Mouse (Mus musculus) urinary bladder, postnatal 36 days (tissue): ENCODE data around the gene Icam5.
"Not testable (repeated sequence)": the region's sequence is repeated elsewhere in the genome, so short reads cannot be mapped to it uniquely, and the experiment has no call there.

Experiments
- DNase-seq, 2 experiments: peaks; one replicate each; pipeline ENCODE4 v3.0.0; 2022; ENCODE audit warnings: low spot score in 2 of 2, mixed read lengths in 1 of 2

The Icam5 gene

GRCm38 (mm10) chr9:21031896-21032351 lies at the start of gene Icam5:
TSS of gene Icam5 (plus strand) at chr9:21032073.
- DNase-seq, result no peak

GRCm38 (mm10) chr9:20982171-20982570 lies 49.7 kb upstream of the Icam5 start:
- DNase-seq, result no peak

- no peak for DNase-seq
Measured at GRCm38 (mm10) chr9:20983169-20983568, 48.7 kb upstream of the Icam5 start.

GRCm38 (mm10) chr9:20986952-20987686 lies 44.8 kb upstream of the Icam5 start:
- DNase-seq, result peak in 1 of 2 experiments; percentile 42

DNA sequence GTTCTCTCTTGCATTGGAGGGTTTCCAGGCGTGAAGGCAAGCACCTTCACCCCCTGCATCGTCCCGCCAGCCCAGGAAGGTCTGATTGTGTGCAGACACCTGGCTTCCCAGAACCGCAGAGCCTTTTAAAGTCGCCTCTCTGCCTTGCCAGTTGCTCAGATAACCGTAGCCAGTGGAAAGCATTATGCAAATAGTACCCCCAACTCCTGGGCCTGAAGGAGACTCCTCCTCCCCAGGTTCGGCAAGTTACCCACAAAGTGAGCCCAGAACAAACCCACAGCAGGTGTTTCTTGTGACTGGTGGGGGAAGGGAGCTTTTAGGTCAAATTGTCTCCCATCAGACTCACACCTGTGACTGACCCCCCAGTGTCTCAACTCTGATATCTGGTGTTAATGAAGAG lies 43.9 kb upstream of the Icam5 start:
- DNase-seq, result no peak

GRCm38 (mm10) chr9:20990861-20991260 lies 41.0 kb upstream of the Icam5 start:
- DNase-seq, result no peak

DNA sequence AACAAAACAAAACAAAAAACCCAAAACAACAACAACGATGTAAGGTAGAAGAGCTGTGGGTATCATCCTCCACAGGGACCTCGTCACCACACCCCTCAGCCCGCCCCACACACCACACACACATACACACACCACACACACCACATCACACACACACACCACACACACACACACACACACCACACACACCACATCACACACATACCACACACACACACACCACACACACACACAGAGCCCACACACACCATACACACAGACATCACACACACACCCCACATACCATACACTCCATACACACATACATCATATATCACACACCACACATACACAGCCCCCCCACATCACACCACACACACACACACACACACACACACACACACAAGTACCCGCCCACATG lies 40.3 kb upstream of the Icam5 start:
- DNase-seq, result no peak

DNA sequence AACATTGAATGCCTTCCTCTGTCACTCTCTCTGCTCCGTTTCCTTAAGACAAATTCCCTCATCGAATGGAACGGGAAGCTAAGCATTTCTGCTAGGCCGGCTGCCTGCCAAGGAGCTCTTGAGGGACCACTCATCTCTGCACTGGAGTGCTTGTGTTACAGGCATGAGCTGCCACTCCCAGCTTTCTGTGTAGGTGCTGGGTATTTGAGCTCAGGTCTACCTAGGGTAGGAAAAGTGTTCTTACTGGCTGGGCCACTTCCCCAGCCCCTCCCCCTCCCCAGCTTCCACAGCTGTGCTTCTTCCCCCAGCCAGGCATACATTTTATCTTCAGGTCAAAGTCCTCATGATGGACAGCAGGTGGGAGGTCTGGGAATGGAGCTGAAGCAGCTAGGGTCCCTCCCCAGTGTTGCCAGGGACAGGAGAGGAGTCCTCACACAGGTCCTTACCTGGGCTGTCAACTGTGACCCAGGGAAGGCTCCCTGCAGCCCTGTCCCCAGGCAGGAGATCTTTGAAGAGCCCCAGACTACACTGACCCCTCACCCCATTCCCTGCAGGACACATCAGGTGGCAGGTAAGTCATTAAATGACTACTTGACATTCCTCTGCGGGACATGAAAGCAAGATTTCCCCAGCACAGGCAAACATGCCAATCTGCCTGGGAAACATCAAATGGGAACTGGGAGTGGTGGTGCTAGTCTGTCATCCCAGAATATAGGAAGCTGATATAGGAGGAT lies 38.5 kb upstream of the Icam5 start:
- no peak for DNase-seq

- DNase-seq, result no peak
Measured at GRCm38 (mm10) chr9:20995069-20995468, 36.8 kb upstream of the Icam5 start.

DNA sequence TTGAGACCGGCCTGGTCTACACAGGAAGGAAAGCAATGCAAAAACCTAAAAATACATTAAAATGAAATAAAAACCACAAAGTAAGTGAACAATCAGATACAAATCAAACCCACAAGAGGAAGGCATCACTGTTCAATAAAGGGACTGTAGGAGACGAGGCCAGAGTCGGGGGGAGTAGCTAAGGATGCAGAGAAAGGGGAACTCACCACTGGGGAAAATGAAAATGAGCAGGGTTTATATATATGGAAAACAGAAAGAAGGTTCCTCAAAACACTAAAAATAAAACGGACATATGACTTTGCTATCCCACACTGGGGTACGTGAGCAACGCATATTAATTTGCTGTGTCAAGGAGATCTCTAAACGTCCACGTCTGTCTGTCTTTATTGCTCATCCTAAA lies 34.8 kb upstream of the Icam5 start:
- DNase-seq, result no peak

DNA sequence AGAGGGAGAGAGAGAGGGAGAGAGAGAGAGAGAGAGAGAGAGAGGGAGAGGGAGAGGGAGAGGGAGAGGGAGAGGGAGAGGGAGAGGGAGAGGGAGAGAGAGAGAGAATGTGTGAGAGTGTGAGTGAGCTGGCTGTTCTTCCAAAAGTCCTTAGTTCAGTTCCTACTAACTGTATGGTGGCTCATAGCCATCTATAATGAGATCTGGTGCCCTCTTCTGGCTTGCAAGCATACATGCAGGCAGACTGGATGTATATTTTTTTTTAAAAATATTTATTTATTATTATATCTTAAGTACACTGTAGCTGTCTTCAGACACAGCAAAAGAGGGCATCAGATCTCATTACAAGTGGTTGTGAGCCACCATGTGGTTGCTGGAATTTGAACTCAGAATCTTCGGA lies 33.5 kb upstream of the Icam5 start:
- DNase-seq, result not testable (repeated sequence)

DNA sequence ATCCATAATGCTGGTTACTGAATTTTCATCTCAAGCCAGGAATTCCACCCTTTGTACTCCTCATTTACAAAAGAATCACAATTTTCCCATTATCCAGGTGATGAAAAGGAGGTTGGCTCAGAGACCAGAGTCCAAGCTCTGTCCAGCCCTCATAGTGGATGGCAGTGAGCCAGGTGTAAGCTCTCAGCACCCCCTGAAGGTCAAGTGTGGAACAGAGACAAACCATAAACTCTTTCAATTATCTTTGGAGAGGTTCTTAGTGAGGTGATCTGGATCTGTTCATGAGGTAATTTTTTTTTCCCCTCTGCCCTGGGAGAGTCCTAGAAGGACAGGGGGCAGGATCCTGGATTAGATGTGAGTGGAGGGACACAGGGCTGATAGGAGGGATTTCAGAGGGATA lies 31.1 kb upstream of the Icam5 start:
- no peak for DNase-seq

- DNase-seq, result no peak
Measured at GRCm38 (mm10) chr9:21001651-21002200, 30.1 kb upstream of the Icam5 start.

GRCm38 (mm10) chr9:21002270-21002626 lies 29.6 kb upstream of the Icam5 start:
- DNase-seq, result no peak

- DNase-seq, result peak; percentile 71 to 83
Measured at GRCm38 (mm10) chr9:21002627-21003551, 29.0 kb upstream of the Icam5 start, which contains the start of gene Mrpl4. TSS of gene Mrpl4 (plus strand) at chr9:21002738.

GRCm38 (mm10) chr9:21007313-21007952 lies 24.4 kb upstream of the Icam5 start:
- no peak for DNase-seq

- DNase-seq, result no peak
Measured at GRCm38 (mm10) chr9:21008007-21008406, 23.9 kb upstream of the Icam5 start.

DNA sequence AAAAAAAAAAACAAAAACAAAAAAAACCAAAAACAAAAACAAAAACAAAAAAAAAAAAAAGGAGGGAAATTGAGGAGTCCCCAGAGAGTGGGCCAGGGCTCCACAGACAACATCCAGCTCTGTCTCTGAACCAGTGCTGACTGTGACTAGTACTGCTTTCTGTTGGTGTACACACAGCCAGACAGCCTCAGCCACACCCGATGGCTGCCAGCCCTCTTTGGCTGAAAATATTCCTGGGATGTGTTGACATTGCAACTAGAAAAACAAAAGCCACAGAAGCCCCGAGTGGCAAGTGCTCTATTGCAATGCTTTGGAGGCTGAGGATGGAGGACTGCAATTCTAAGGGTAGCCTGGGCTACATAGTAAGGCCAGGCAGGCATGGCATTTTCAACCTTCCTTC lies 21.5 kb upstream of the Icam5 start:
- DNase-seq, result no peak

GRCm38 (mm10) chr9:21010939-21011541 lies 20.8 kb upstream of the Icam5 start:
- DNase-seq, result not testable (repeated sequence)

GRCm38 (mm10) chr9:21011846-21012312 lies 20.0 kb upstream of the Icam5 start:
- DNase-seq, result peak in 1 of 2 experiments; percentile 60

DNA sequence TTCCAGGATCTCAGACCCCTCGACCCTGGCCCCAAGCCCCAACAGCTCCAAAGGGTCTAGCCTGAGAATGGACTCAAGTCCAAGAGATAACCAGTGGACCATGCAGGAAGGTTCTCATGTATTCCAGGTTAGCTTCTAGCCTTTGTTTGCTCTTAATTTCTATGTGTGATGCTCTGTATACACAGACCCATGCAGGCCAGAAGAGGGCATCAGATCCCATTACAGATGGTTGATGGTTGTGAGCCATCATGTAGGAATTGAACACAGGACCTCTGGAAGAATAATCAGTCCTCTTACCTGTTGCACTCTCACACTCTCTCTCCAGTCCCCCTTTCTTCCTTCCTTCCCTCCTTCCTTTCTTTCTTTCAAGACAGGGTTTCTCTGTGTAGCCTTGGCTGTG lies 19.5 kb upstream of the Icam5 start:
- DNase-seq, result no peak
